Mouse (Mus musculus): ENCODE measurements around the gene Pced1b. TPM values are rescaled to one million over a fixed set of nuclear protein-coding genes. Genes with fewer than 3 reads are reported as not detected.

Pced1b gene
- polyA plus RNA-seq, 1 experiment from 2014 or later, result 5.7 TPM

- Histone ChIP-seq H3K4me3 (ENCODE audit: low read depth, low read length) (no peak overlapping the region), H3K27me3 (replicated peaks; ENCODE audit: control insufficient read depth, insufficient read depth, low read length) (no peaks in the 10 kb centered on the region), H3K9me3 (ENCODE audit: control insufficient read depth, low read length) (no peaks in the 10 kb centered on the region), H3K4me2 (ENCODE audit: low read length) (no peak overlapping the region), H3K4me1 (replicated peaks; ENCODE audit: control insufficient read depth, insufficient read depth, low read length) (no peaks in the 10 kb centered on the region; the same call in 1 of the 2 replicates), H3K36me3 (ENCODE audit: control insufficient read depth, insufficient read depth, low read length) (no peaks in the 10 kb centered on the region), H3K9ac (ENCODE audit: low read length) (no peak overlapping the region), H3K27ac (ENCODE audit: low read depth) (no peak overlapping the region)
- ATAC-seq (replicated peaks; ENCODE audit: low FRiP score, low TSS enrichment, low read depth) (no peak), DNase-seq (ENCODE audit: low spot score) (no peak)
- WGBS, result 71% methylated on average over 11 of the region's 11 CpGs
Observed at GRCm38 (mm10) chr15:97259968-97260597, 13.2 kb downstream of the Pced1b start.

- H3K9me3 ChIP-seq (ENCODE audit: control insufficient read depth, low read length), result no peaks in the 10 kb centered on the region
- ATAC-seq (replicated peaks; ENCODE audit: low FRiP score, low TSS enrichment, low read depth) (no peak), DNase-seq (ENCODE audit: low spot score) (no peak)
- no peaks in the 10 kb centered on the region for H3K4me1 ChIP-seq (replicated peaks; ENCODE audit: control insufficient read depth, insufficient read depth, low read length)
- no peaks in the 10 kb centered on the region for H3K27me3 ChIP-seq (replicated peaks; ENCODE audit: control insufficient read depth, insufficient read depth, low read length)
- H3K36me3 ChIP-seq (ENCODE audit: control insufficient read depth, insufficient read depth, low read length), result no peaks in the 10 kb centered on the region
- H3K27ac ChIP-seq (ENCODE audit: low read depth), result no peak overlapping the region
- no peak overlapping the region for H3K4me3 ChIP-seq (ENCODE audit: low read depth, low read length)
- no peak overlapping the region for H3K4me2 ChIP-seq (ENCODE audit: low read length)
- WGBS, result 79% methylated on average over 9 of the region's 9 CpGs
- H3K9ac ChIP-seq (ENCODE audit: low read length), result no peak overlapping the region
Observed at GRCm38 (mm10) chr15:97262251-97262650, 15.3 kb downstream of the Pced1b start.

- no peak overlapping the region for H3K27ac ChIP-seq (ENCODE audit: low read depth)
- no peak for ATAC-seq (replicated peaks; ENCODE audit: low FRiP score, low TSS enrichment, low read depth)
Observed at GRCm38 (mm10) chr15:97266236-97266845, 19.4 kb downstream of the Pced1b start.

GRCm38 (mm10) chr15:97267094-97267695 lies 20.3 kb downstream of the Pced1b start:
- Histone ChIP-seq H3K27ac (ENCODE audit: low read depth) (no peak overlapping the region), H3K4me3 (ENCODE audit: low read depth, low read length) (no peak overlapping the region), H3K4me1 (replicated peaks; ENCODE audit: control insufficient read depth, insufficient read depth, low read length) (peaks cover 11% of the 10 kb centered on the region), H3K36me3 (ENCODE audit: control insufficient read depth, insufficient read depth, low read length) (no peaks in the 10 kb centered on the region), H3K9me3 (ENCODE audit: control insufficient read depth, low read length) (no peaks in the 10 kb centered on the region), H3K4me2 (ENCODE audit: low read length) (no peak overlapping the region), H3K27me3 (replicated peaks; ENCODE audit: control insufficient read depth, insufficient read depth, low read length) (no peaks in the 10 kb centered on the region), H3K9ac (ENCODE audit: low read length) (no peak overlapping the region)
- no peak for DNase-seq (ENCODE audit: low spot score)
- ATAC-seq (replicated peaks; ENCODE audit: low FRiP score, low TSS enrichment, low read depth), result no peak
- 33% methylated on average over 8 of the region's 8 CpGs for WGBS

More at GRCm38 (mm10) chr15:97266236-97266845, 19.4 kb downstream of the Pced1b start:
- Histone ChIP-seq H3K9ac (ENCODE audit: low read length) (no peak overlapping the region), H3K4me2 (ENCODE audit: low read length) (no peak overlapping the region), H3K4me3 (ENCODE audit: low read depth, low read length) (no peak overlapping the region), H3K36me3 (ENCODE audit: control insufficient read depth, insufficient read depth, low read length) (no peaks in the 10 kb centered on the region), H3K4me1 (replicated peaks; ENCODE audit: control insufficient read depth, insufficient read depth, low read length) (peaks cover 8% of the 10 kb centered on the region; the same call in 1 of the 2 replicates), H3K9me3 (ENCODE audit: control insufficient read depth, low read length) (no peaks in the 10 kb centered on the region), H3K27me3 (replicated peaks; ENCODE audit: control insufficient read depth, insufficient read depth, low read length) (no peaks in the 10 kb centered on the region)
- WGBS, result 52% methylated on average over 14 of the region's 14 CpGs
- no peak for DNase-seq (ENCODE audit: low spot score)

- Histone ChIP-seq H3K27ac (ENCODE audit: low read depth) (peak overlapping the region; percentile 0; the same call in 1 of the 2 replicates), H3K4me1 (replicated peaks; ENCODE audit: control insufficient read depth, insufficient read depth, low read length) (peaks cover 13% of the 10 kb centered on the region), H3K4me2 (ENCODE audit: low read length) (no peak overlapping the region), H3K36me3 (ENCODE audit: control insufficient read depth, insufficient read depth, low read length) (no peaks in the 10 kb centered on the region), H3K4me3 (ENCODE audit: low read depth, low read length) (no peak overlapping the region), H3K27me3 (replicated peaks; ENCODE audit: control insufficient read depth, insufficient read depth, low read length) (no peaks in the 10 kb centered on the region), H3K9ac (ENCODE audit: low read length) (no peak overlapping the region), H3K9me3 (ENCODE audit: control insufficient read depth, low read length) (no peaks in the 10 kb centered on the region)
- 36% methylated on average over 7 of the region's 7 CpGs for WGBS
- ATAC-seq (replicated peaks; ENCODE audit: low FRiP score, low TSS enrichment, low read depth), result no peak
- no peak for DNase-seq (ENCODE audit: low spot score)
Observed at GRCm38 (mm10) chr15:97271985-97272697, 25.2 kb downstream of the Pced1b start.

- 94% methylated on average over 3 of the region's 3 CpGs for WGBS
- Histone ChIP-seq H3K36me3 (ENCODE audit: control insufficient read depth, insufficient read depth, low read length) (no peaks in the 10 kb centered on the region), H3K4me2 (ENCODE audit: low read length) (no peak overlapping the region), H3K27me3 (replicated peaks; ENCODE audit: control insufficient read depth, insufficient read depth, low read length) (no peaks in the 10 kb centered on the region), H3K27ac (ENCODE audit: low read depth) (no peak overlapping the region), H3K4me3 (ENCODE audit: low read depth, low read length) (no peak overlapping the region), H3K9ac (ENCODE audit: low read length) (no peak overlapping the region), H3K4me1 (replicated peaks; ENCODE audit: control insufficient read depth, insufficient read depth, low read length) (peaks cover 13% of the 10 kb centered on the region), H3K9me3 (ENCODE audit: control insufficient read depth, low read length) (no peaks in the 10 kb centered on the region)
- DNase-seq (ENCODE audit: low spot score) (no peak), ATAC-seq (replicated peaks; ENCODE audit: low FRiP score, low TSS enrichment, low read depth) (no peak)
Observed at GRCm38 (mm10) chr15:97272831-97273230, 25.9 kb downstream of the Pced1b start.

- Histone ChIP-seq H3K36me3 (ENCODE audit: control insufficient read depth, insufficient read depth, low read length) (no peaks in the 10 kb centered on the region), H3K27me3 (replicated peaks; ENCODE audit: control insufficient read depth, insufficient read depth, low read length) (no peaks in the 10 kb centered on the region), H3K9me3 (ENCODE audit: control insufficient read depth, low read length) (no peaks in the 10 kb centered on the region), H3K4me2 (ENCODE audit: low read length) (no peak overlapping the region), H3K4me1 (replicated peaks; ENCODE audit: control insufficient read depth, insufficient read depth, low read length) (peaks cover 14% of the 10 kb centered on the region), H3K27ac (ENCODE audit: low read depth) (no peak overlapping the region), H3K9ac (ENCODE audit: low read length) (no peak overlapping the region), H3K4me3 (ENCODE audit: low read depth, low read length) (no peak overlapping the region)
- peak; percentile 6 for DNase-seq (ENCODE audit: low spot score)
- no peak for ATAC-seq (replicated peaks; ENCODE audit: low FRiP score, low TSS enrichment, low read depth)
- 87% methylated on average over 12 of the region's 12 CpGs for WGBS
Observed at GRCm38 (mm10) chr15:97275626-97276395, 28.9 kb downstream of the Pced1b start.

- Histone ChIP-seq H3K27ac (ENCODE audit: low read depth) (no peak overlapping the region), H3K4me3 (ENCODE audit: low read depth, low read length) (no peak overlapping the region), H3K4me2 (ENCODE audit: low read length) (no peak overlapping the region), H3K36me3 (ENCODE audit: control insufficient read depth, insufficient read depth, low read length) (no peaks in the 10 kb centered on the region), H3K9me3 (ENCODE audit: control insufficient read depth, low read length) (no peaks in the 10 kb centered on the region), H3K4me1 (replicated peaks; ENCODE audit: control insufficient read depth, insufficient read depth, low read length) (peaks cover 11% of the 10 kb centered on the region), H3K27me3 (replicated peaks; ENCODE audit: control insufficient read depth, insufficient read depth, low read length) (no peaks in the 10 kb centered on the region), H3K9ac (ENCODE audit: low read length) (no peak overlapping the region)
- ATAC-seq (replicated peaks; ENCODE audit: low FRiP score, low TSS enrichment, low read depth) (no peak), DNase-seq (ENCODE audit: low spot score) (peak; percentile 49)
- 51% methylated on average over 20 of the region's 20 CpGs for WGBS
Observed at GRCm38 (mm10) chr15:97276660-97277153, 29.8 kb downstream of the Pced1b start.
